Mouse (Mus musculus): ENCODE data around the gene Cep112.

GRCm38 (mm10) chr11:108753361-108754240 lies 328.6 kb downstream of the Cep112 start:
- TF ChIP-seq CTCF (IDR thresholded peaks at IDR 0.05; ENCODE audit: borderline replicate concordance, control insufficient read depth, extremely low read depth, insufficient read depth, low read length, poor library complexity) (no peak), POLR2A (IDR thresholded peaks at IDR 0.05; ENCODE audit: control insufficient read depth, extremely low read depth, insufficient read depth, low read length, poor library complexity) (no peak)
